Mouse (Mus musculus): ENCODE data around the gene Slco3a1.

GRCm38 (mm10) chr7:74340419-74340954, 214.1 kb downstream of the Slco3a1 start:
- no peak for TF ChIP-seq USF1 (IDR thresholded peaks at IDR 0.05; ENCODE audit: low read depth, low read length)
- no peak for TF ChIP-seq MYC (IDR thresholded peaks at IDR 0.05; ENCODE audit: low read depth, low read length)
- no peak for TF ChIP-seq JUN (IDR thresholded peaks at IDR 0.05; ENCODE audit: insufficient read depth, low read depth, low read length)
- no peak for TF ChIP-seq EP300 (IDR thresholded peaks at IDR 0.05; ENCODE audit: low read length)
- no peak for TF ChIP-seq ZNF384 (IDR thresholded peaks at IDR 0.05; ENCODE audit: low read depth, low read length)
- no peak for TF ChIP-seq POLR2A (IDR thresholded peaks at IDR 0.05; ENCODE audit: low read depth, low read length)
- TF ChIP-seq CTCF (conservative IDR thresholded peaks at IDR 0.05 in 1 of 2, IDR thresholded peaks at IDR 0.05 in 1 of 2; ENCODE audit: low read depth in 2 of 2, low read length in 2 of 2) = no peak
